Mouse (Mus musculus) lung, postnatal 36 days (tissue): ENCODE results near the gene Rai1.
A peak's percentile ranks its signal among the peaks of the same experiment; 100 is the strongest.

Source experiments
- DNase-seq: peaks from one replicate; pipeline ENCODE4 v3.0.0; 2022; ENCODE audit warnings: mixed read lengths

Gene Rai1

GRCm38 (mm10) chr11:60104810-60105592, at the start of gene Rai1:
Gene Rai1, plus strand, starts transcription at chr11:60105013.
- DNase-seq, result peak; percentile 94

GRCm38 (mm10) chr11:60056520-60056919, 48.3 kb upstream of the Rai1 start:
- DNase-seq, result no peak

GRCm38 (mm10) chr11:60057987-60058386, 46.8 kb upstream of the Rai1 start:
- no peak for DNase-seq

DNA sequence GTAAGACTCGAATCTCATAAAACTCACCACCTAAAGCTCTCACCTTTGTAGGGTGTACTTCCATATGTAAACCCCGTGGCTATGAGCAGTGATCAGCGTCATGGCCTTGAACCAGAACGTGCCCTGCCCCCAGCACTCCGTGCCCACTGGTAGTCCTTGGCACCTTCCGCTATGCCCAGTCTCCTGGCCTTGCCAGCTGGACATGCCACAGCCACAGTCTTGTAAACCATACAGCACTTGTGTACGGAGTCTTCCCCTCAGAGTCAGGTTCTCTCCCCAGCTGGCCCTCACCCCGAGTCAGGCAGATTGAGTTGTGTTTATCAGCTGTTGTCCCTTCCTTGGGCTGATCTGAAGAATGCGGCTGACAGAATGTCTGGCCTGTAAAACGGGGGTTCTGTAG, 46.4 kb upstream of the Rai1 start:
- DNase-seq, result no peak

DNA sequence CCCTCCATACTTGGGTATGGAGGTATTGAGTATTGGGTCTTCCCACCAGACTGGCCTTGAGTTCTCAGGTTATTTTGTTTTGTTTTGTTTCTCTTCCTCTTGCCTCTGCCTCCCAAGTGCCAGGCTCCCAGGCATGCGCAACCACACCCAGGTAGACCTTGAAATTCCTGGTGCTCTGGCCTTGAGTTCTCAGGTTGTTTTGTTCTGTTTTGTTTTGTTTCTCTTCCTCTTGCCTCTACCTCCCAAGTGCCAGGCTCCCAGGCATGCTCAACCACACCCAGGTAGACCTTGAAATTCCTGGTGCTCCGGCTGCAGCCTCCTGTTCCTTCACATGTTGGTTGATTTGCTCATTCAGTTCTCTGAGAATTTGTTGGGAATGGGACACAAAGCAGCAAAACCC, 44.8 kb upstream of the Rai1 start:
- no peak for DNase-seq

- no peak for DNase-seq
Observed at GRCm38 (mm10) chr11:60061504-60062006, 43.3 kb upstream of the Rai1 start.

DNA sequence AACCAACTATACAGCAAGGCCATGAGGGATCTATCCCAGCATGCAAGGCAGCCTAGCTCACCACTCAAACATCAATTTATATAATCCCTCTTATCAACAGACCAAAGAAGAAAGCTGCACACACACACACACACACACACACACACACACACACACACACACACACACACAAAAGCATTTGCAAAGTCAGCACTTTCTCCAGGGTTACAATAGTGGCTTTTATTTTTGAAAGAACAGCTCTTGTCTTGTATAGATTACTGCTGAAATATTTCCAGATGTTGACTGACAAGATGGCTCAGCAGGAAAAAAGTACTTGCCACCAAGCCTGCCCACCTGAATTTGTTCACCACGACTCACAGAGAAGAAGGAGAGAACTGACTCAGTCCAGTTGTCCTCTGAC, 39.5 kb upstream of the Rai1 start:
- DNase-seq, result no peak

DNA sequence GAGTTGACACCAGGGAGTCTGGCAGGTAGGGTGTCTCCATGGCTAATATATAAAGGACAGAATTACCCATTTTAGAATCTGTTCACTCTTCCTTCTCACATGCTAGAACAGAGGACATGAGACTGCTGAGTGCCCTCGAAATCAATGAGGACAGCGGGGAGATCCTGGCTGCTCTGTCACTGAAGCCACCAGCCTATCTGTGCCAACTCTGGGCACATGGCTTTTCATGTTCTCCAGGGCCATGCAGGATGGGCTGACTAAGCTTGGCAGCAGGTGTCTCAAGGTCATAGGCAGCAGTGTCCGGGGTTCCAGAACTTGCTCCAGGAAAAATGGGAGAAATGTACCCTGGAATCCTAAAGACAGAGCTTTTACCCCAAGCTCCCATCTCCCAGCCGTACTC, 37.2 kb upstream of the Rai1 start:
- DNase-seq, result no peak

DNA sequence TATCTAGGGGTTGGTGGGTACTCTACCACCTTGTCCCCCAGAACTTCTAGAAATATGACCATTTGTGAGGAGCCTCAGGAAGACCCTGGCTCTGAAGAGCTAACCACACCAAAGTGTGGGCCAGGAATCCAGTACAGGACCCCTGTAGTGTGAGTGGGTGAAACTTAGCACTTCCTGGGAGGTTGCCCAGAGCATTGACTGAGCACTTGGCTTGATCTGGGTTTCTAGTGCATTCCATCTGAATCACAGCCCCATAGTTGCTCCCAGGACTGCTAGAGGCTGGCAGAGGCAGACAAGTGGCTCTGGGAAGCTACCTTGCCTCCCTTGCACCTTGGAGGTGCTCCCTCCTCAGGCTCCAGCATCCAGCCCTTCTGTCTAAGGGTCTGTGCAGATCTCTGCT, 36.2 kb upstream of the Rai1 start:
- DNase-seq, result no peak

GRCm38 (mm10) chr11:60070599-60070998, 34.2 kb upstream of the Rai1 start:
- peak; percentile 74 for DNase-seq

GRCm38 (mm10) chr11:60071221-60071620, 33.6 kb upstream of the Rai1 start:
- DNase-seq, result no peak

GRCm38 (mm10) chr11:60073121-60073520, 31.7 kb upstream of the Rai1 start:
- no peak for DNase-seq

- DNase-seq, result no peak
Observed at GRCm38 (mm10) chr11:60073936-60074502, 30.8 kb upstream of the Rai1 start.

- DNase-seq, result no peak
Observed at GRCm38 (mm10) chr11:60076183-60076582, 28.6 kb upstream of the Rai1 start.

- DNase-seq, result peak; percentile 92
Observed at GRCm38 (mm10) chr11:60076790-60077189, 28.0 kb upstream of the Rai1 start.

DNA sequence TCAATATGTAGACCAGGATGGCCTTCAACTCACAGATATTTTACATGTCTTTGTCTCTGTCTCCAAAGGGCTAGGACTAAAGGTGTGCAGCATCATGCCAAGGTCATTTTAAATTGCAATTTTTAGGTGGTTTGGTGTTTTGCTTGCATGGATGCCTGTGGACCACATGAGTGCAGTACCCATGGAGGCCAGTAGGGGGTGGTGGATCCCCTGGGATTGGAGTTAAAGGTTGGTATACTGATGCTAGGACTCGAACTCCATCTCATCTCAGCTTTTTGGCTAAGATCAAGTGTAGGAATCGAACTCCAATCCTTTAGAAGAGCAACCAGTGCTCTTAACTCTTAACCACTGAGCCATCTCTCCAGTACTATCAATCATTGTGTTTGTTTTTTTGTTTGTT, 20.2 kb upstream of the Rai1 start:
- peak; percentile 74 for DNase-seq

- no peak for DNase-seq
Observed at GRCm38 (mm10) chr11:60086676-60087075, 18.1 kb upstream of the Rai1 start.

- DNase-seq, result no peak
Observed at GRCm38 (mm10) chr11:60088947-60089346, 15.9 kb upstream of the Rai1 start.

DNA sequence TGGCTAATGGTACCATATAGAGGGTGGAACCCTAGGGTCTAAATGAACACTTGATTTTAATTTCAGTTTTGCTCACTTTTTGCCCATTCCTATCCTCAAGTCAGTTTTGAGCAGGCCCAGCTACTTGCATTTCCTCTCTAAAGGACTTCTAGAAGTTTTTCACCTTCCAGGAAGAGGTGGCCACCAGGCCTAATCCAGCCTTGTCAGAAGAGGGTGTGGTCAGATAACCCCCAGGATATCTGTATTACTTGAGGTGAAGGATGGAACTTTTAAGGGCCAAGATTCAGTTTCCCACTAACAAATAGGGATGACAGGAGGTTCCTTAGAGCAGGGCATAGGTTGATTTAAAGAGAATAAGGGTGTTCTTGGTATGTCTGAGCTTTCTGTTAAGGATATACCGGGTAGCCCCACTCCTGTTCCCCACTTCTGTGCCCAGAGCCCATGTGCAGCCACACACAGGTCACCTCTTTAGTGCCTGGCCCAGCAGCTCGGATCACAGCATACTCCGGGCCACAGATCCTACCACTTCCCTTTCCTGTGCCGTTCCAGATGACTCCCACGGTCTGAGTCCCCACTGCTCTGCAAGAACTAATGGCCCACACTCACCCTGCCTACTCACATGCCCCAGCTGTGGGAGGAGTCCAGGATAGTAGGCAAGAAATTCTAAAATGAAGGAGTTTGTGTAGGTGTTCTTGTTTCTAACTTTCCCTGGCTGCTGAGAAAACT, 14.0 kb upstream of the Rai1 start:
- no peak for DNase-seq

DNA sequence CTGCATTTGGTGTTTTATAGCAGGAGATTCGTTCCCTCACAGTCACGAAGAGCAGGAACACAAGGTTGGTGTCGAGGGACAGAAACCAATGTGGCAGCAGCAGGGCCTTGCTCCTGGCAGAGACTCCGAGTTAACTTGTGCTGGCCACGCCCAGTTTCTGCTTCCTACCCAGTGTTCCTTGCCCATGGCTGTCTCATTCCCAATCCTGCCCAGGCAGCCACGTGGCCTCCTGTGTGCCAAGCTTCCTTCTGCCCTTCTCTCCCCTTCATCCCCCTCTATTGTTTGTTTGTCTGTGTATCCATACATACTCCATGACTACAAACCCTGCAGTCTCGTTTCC, 13.4 kb upstream of the Rai1 start:
- peak; percentile 53 for DNase-seq

GRCm38 (mm10) chr11:60093227-60093626, 11.6 kb upstream of the Rai1 start:
- no peak for DNase-seq

DNA sequence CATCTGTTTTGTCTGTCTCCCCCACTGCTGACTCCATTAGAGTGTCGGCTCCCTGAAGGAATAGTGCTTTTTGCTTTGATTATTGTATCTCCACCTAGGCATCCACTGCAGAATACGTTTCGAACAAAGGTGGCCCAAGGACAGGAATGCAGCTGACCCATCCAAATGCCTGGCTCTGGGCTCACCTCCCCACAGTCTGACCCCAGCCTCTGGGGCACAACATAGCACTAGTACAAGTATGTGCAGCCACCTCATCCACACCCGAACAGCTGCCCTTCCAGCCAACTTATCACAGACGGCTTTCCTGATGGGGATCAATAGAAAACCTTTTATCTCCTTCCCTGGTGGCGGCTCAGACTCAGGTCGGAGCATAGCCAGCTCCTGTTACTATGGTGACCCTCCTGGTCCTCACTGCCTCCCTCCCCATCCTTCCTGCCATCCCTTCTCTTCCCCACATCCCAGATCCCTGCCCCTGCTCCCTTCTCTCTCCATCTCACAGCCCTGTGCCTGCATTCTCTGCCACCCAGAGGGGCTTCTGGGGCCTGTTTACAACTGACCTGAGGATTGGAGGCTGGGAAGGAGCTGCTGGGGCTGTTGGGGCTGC, 10.7 kb upstream of the Rai1 start:
- DNase-seq, result no peak
